Mouse (Mus musculus) C2C12 (cell line): Measurements from ENCODE around the gene Pou2f1.

Experiments
- CEBPB ChIP-seq: IDR thresholded peaks from one replicate; pipeline ENCODE4 v1.6.1; 2011; ENCODE audit warnings: low read depth, mild to moderate bottlenecking, control low read depth, moderate library complexity
- CTCF ChIP-seq: IDR thresholded peaks from one replicate; pipeline ENCODE4 v1.5.1; 2011; ENCODE audit not compliant: control insufficient read depth, insufficient read depth, insufficient read length
- MAX ChIP-seq: IDR thresholded peaks from one replicate; pipeline ENCODE4 v1.6.1; 2011; ENCODE audit warnings: mild to moderate bottlenecking, control low read depth

- TF ChIP-seq CTCF = no peak
- no peak for TF ChIP-seq MAX
- no peak for TF ChIP-seq CEBPB
Measured at GRCm38 (mm10) chr1:165849458-165850445, 152.7 kb downstream of the Pou2f1 start.
